Mouse (Mus musculus) T-helper 1 cell (primary cell): ENCODE data around the gene Ifitm2.
"Not testable (repeated sequence)": the region's sequence is repeated elsewhere in the genome, so short reads cannot be mapped to it uniquely, and the experiment has no call there.

ENCODE experiments used
- in situ Hi-C: fragments of 300-600 bp; cut with MboI, MseI; formaldehyde crosslinking; loops from one replicate; pipeline ENCODE4 v1.15.1; 2025; ENCODE audit warnings: high pct_unique_total_duplicates

Gene Ifitm2

DNA sequence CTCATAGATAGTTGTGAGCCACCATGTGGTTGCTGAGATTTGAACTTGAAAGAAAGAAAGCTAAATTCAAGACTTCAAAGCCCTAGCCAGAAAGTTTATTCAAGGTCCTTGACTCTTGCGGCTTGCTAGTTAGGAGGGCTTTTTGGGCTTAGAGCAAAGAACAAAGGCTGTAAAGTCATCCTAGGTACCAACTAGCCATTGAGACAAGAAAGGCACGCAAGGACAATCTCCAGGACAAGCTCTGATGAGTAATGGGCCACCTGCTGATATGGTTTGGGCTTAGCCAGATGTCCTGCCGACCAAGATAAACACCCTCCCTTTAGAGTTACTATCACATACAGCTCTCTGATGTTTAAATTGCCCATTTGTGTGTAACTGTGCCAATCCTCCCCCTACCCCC lies 12.9 kb upstream of the Ifitm2 start:
- in situ Hi-C loops = not testable (repeated sequence)

DNA sequence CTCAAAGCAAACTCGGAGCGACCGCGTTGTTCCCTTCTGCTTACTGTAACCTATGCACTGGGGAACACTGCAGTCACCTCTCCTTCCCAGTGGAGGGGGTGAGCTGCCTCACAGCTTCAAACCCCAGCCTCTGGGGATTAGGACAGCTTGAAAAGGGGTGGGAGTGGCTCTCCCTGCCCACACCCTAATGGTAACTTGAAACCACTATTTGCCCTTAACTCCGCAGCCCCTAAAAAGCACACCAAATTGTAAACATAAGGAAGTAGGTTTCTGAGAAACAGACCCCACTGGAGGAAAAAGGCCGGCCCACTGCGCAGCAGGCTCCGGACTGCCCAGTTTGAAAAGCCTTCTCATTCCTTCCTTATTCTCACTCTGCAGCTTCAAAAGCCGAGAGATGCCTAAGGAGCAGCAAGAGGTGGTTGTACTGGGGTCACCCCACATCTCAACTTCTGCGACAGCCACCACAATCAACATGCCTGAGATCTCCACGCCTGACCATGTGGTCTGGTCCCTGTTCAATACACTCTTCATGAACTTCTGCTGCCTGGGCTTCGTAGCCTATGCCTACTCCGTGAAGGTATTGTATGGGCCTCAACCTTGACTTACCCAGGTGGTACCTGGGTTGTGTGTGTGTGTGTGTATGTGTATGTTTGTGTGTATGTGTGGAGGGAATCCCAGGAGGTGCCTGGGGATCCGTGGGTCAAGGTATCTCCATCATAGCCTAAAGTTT lies 12.2 kb upstream of the Ifitm2 start:
- in situ Hi-C loops = no loop called here

DNA sequence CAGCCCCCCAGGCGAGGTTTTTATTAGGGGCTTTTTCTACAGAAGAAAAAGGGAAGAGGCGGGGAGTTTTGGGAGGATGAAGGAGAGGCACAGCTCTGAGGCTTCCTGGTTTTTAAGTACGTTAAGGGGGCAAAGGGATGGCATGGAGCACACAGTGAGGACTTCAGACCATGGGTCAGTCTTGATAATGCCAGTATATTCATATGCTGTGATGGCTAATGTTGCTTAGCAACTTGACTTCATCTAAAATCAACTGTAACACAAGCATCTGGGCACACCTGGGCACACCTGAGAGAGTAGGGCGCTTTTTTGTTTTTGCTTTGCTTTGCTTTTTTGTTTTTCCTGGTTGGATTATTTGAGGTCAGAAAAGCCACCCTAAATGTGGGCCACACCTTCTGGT lies 11.1 kb upstream of the Ifitm2 start, which contains the start of gene Ifitm1:
Gene Ifitm1 (plus strand): TSS at position 301 of the 400 bp plus-strand sequence.
- in situ Hi-C loops = no loop called here

DNA sequence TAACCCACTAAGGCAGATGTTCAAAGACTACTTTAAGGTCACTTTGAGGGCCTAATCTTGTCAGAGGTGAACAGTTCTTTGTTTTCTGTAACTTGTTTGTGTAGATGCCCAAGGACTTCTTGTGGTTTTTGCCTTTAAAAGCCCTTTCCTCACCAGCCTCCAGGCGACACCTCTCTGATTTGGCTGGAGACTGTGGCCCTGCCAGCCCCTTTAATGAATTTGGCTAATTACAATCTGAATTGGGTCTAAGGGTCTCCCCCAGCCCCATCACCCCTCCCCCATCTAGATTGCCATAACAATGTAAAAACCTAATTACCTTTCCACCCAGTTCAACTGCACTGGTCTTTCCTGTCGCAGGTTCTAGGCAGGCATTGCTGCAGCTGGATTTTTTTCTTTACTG lies 6.9 kb upstream of the Ifitm2 start:
- in situ Hi-C loops = no loop called here

DNA sequence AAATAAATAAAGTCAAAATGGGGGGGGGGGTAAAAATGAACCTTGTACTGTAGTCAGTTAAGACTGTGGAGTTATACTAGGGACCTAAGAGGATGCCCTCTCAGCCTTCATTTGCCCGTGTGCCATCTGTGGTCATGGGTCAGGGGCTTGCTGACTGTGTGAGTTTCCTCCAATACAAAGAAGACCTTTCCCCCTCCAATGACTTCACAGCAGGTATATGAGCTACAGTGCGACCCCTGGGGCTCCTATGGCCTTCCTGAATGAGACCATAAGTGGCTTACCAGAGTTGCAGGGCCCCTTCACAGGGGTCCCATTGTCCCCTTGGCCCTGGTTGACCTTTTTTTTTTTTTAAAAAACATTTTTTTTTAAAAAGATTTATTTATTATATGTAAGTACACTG lies 5.6 kb upstream of the Ifitm2 start:
- in situ Hi-C loops = no loop called here

DNA sequence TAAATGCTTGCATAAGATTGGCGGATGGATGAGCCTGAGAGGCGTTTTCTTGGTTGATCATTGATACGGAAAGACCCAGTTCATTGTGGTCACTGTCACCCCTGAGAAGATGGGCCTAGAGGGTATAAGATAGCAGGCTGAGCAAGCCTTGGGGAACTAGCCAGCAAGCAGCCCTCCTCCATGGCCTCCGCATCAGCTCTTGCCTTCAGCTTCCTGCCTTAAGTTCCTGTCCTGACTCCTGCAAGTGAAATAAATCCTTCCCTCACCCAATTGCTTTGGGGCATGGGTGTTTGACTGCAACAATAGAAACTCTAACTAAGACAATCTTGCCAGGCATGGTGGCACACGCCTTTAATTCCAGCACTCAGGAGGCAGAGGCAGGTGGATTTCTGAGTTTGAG lies 4.2 kb upstream of the Ifitm2 start:
- in situ Hi-C loops = no loop called here

DNA sequence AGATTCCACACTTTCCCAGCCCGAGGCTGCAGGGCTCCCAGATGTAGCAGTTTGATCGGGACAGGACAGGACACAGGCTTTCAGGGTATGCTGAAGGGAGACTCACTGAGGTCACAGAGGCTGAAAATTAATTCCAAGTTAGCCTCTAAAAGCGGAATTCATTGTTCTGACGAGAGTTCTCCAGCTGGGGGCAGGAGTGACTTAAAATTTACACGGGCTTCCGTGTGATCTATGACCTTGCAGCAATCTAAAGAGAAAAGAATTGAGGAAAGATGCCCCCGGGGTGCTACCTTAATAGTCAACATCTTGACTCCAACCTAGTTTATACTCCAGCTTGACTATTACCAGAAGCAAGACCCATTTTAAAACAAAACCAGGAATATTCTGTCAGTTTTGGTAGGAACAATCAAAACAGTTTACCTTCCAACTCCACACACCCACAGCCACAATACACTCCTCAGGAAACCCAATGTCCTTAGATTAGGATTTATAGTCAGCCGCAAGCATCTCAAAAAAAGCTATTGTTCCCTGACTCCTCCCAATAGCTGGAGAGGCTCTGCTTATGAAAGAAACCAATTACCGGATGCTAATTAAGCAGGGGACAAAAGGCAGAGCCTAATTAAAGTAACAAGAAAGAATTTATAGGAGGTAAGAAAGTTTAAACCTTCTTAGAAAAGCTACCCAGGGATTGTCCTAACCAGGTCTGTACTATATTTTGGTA lies 3.6 kb upstream of the Ifitm2 start:
- in situ Hi-C loops = loop anchor here (5.0 kb wide), 1 partner anchor 88 kb away; no protein-coding TSS in a partner anchor

DNA sequence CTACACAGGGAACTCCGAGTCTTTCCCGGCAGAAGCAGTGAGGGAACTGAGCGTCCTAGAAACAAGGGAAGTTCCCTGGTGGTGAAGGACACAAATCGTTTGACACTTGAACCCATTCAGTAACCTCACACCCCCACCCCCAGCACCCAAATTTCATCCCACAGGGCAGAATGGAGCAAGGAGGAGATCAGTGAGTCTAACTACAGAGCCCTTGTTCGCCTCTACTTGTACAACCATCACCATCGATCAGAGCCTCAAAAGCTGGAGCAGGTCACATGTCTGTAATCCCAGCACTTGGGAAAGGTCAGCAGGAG lies 726 bp upstream of the Ifitm2 start:
- in situ Hi-C loops = loop anchor here (5.0 kb wide), 1 partner anchor 91 kb away; no protein-coding TSS in a partner anchor

DNA sequence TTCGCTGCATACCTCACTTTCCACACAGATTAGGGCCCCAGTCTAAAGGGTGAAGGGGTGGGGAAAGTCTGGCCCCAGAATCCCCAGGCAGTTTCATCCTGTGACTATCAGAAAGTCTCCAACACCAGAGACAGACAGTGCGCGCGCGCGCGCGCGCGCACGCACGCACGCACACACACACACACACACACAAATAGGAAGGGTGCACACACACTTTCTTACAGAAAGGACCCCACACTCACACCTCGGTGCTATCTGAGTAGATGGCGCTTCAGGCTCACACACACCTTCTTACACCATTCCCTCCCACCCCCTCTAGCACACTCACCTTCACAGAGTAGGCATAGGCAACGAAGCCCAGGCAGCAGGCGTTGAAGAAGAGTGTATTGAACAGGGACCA lies 445 bp downstream of the Ifitm2 start:
- in situ Hi-C loops = loop anchor here (5.0 kb wide), 1 partner anchor 92 kb away; no protein-coding TSS in a partner anchor

DNA sequence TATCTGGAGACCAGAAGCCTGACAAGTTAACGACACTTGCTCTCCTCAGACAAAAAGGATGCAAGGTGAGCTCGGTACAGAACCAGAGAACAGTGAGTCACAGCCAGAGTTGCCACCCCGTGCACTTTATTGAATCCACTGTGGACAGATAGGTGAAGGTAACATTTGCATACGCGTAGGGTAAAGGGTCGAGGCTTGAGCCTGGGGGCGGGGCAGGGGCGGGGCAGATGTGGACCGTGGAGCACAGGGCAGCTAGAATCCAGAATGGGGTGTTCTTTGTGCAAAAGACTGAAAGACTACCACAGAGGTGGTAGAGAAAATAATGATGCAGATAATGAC lies 1.1 kb downstream of the Ifitm2 start:
- in situ Hi-C loops = loop anchor here (5.0 kb wide), 1 partner anchor 93 kb away; no protein-coding TSS in a partner anchor

DNA sequence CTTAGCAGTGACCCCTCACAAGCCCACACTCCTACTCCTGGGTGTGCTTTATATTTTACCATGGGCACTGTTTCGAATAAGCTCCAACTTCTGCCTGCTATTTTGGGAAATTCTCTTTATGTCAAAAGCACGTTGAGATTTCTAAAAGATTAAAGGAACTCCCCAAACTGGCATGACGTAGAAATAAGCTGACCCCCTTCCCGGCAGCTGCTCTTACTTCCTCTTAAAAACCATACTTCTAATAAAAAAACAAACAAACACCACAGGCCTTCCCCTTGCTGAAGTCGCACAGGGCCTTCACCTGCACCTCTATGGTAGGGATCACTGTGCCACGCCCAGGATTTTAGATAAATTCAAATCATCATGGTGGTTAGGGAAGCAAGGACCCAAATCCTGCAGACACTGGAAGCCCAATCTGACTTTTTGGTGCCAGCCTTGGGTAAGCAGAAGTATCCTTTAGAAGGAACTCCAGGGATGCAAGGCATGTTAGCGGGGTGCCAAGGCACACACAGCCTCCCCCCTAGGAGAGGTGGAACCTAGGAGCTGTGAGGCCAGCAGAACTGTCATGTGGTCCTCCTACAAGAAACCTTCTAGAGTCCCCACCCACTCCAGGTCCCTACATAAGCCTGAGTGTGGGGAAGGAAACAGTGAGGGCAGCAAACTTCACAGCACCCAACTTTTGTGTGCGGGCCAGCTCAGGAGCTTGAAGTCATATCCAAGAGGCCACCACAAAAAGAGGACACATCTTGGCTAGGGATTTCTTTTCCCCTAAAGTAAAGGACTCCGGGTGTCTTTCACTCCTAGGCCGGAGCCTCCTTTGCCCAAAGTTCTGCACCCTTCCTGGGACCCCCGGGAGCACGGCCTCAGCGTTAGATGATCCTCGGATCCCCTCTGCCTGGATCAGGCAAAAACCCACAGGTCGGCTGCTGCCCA lies 1.7 kb downstream of the Ifitm2 start:
- in situ Hi-C loops = no loop called here

DNA sequence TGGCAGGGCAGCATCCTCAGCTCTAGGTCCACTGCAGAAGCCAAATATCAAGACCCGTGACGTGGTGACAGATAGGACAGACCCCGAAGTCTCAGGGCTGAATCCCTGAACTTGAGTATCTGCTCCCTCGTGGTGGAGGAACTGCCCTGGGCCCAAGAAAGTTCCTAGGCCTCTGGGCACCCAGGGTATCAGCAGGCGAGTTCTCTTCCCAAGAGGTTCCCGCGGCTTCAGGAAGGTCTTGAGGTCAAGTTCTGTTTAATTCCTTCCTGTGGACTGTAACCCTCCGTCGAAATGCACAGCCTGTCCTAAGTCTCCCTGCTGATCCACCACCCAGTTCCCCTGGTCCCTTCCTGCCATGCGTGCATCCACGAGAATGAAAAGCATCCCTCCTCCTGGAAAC lies 2.7 kb downstream of the Ifitm2 start:
- in situ Hi-C loops = no loop called here

DNA sequence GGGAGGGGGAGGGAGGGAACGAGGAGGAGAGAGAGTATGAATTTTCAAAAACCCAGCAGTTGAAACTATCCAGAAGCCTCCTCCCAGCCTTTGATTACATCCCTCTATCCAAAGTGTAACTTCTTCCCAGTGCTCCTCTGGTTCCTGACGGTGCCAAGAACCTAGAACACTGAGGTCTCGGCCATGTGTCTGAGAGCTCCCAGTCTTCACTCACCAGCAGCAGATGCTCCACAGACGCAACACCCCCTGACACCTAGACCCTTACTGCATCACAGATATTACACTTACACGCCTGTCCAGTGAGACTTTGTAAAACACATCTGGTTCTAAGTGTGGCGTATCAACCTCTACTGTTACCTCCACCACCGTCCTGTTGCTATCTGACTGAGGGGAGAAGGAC lies 3.3 kb downstream of the Ifitm2 start:
- in situ Hi-C loops = no loop called here

DNA sequence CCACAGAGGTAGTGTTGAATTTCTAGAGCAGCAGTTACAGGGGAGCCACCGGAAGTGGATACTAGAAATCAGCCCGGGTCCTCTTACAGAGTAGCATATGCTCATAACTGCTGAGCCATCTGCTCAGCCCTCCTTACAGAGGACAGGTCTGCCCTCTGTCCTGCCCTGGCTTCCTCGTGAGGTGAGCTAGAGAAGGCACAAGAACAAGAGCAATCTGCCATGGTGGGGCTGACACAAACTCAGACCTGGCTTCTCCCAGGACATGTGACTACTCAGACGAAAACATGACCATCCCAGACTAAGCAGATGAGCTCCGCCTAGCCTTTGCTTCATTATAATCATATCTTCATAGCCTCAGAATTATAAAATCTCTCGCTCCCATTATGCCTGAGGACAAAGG lies 4.0 kb downstream of the Ifitm2 start:
- in situ Hi-C loops = no loop called here

DNA sequence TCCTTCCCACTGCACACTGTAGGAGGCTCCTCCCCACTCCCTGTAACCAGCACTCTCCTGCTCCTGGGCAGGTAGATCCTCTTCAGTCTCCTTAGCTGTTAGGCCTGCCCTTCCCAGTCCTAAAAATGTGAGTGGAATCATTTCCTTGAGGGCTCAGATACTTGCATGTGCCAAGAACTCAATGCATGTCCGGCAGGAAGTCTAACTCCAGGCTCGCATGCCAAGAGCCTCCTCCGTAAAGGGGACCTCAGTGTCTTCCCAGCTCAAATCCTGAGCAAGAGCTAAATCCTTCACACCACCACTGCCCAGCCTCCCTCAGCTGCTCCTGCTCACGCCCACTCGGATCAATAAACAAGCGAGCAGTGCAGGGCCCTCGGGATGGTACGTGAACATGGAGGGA lies 4.7 kb downstream of the Ifitm2 start:
- in situ Hi-C loops = no loop called here

DNA sequence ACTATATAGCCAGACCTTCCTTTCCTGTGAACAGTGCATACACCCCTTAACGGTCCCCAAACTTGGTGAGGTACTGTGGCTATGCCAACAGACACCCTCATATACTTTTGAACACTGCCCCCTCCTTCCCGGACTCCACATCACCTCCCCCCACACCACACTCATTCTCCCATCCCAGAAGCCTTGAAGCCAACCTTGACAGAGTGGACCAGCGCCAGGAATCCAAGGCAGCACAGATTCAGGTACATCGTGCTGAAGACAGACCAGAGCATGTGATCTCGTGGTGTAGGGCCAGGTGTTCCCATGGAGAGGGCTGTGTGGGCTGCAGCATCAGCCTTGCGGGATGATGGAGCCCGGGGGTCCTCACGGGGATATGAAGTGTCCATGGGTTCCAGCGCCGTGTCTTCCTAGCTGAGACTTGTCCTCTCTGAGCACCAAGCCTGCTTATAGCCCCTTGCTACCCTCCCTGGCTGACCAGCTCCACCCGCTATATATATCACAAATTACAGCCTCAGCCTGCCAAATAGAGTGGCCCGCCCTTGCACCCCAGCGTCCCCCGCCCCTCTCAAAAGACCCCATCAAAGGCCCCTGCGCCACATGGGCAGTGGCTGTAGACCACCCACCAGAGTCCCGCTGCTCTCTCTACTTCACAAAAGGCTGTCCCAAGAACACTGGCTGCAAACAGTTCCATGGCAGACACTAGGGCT lies 5.8 kb downstream of the Ifitm2 start, which contains the start of gene Ifitm5:
Gene Ifitm5 (minus strand): TSS at position 468 of the 707 bp plus-strand sequence.
- in situ Hi-C loops = no loop called here

DNA sequence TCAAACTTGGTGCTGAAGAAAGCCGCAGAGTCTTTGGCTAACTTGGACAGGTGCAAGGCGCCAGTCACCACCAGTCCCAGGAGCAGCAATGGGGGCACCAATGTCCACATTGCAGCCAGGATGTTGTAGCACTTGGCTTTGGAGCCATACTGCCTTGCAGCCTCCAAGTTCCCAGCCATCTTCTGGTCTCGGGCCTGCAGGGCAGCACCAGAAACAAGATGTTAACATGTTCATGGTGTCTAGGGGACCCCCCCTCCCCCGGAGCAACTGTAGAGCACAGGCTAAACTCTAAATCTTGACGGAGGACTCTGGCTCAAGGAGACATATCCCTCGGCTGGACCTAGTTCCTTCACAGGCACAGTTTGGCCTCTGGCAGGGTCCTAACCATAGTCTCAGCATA lies 6.5 kb downstream of the Ifitm2 start:
- in situ Hi-C loops = no loop called here

DNA sequence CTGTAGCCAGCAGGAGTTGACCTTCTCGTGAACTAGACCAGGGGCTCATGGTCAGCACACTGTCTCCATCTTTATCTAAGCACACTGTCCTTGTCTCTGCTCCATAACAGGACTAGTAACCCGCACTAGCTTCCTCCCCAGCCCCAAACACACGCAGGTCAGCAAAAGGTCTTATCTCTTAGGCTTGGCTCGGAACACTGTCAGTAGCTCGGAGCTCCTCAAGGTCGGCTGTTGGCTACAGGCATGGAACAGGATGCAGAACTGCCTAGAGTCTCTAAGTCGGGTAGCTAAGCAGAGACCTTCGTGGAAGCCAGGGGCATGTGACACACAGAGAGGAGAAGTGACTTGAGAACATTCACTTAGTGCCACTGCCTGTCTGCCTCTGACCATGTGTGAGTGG lies 7.6 kb downstream of the Ifitm2 start:
- in situ Hi-C loops = no loop called here

DNA sequence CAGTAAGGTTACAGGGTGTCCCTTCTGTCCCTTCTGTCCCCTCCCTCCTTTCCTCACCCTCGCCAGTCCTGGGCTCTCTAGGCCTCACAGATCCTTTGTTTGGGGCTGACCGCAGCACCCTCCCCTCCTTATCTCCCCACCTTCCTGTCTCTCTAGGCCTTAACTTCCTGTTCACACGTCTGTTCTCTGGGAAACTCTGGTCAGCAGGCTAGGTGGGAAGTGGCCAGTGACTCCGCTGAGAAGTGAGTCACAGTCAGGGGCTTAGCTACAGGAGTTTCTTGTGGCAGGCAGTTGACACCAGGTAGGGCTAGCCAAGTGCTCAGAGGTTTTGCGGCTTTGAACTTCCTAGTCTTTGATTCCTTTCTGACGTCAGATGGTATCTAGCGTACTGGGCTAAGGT lies 8.8 kb downstream of the Ifitm2 start:
- in situ Hi-C loops = no loop called here

DNA sequence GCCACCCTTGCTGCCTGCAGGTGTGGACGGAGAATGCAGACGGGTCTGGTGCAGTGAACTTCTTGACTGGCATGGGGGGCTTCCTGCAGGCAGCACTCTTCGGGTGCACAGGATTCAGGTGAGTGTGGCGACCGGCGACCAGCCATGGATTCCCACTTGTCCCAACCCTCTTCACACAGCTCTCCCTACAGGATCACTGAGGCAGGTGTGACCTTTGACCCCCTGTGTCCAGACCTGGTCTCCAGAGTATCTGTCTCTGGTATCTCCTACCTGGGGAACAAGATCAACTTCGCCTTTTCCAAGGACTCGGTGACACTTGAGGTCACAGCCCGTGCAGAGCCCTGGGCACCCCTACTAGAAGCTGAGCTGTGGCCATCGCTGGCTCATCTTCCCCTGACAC lies 9.5 kb downstream of the Ifitm2 start:
- in situ Hi-C loops = no loop called here

DNA sequence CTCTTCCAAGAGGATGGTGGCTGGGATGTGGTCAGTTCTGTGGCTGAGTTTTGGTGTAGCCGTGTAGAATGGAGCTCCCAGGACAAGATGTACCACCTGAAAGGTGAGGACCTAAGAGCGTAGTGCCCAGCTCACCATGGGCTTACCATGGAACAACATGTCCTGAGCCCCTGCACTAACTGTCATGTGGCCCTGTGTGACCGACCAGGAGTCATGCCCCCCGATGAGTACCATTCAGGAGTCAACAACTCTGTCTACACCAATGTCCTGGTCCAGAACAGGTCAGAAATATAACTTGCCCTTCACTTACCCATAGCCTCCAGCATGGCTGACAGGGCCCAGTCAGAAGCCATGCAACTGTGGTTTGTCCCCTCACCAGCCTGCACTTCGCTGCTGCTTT lies 10.5 kb downstream of the Ifitm2 start:
- in situ Hi-C loops = no loop called here

DNA sequence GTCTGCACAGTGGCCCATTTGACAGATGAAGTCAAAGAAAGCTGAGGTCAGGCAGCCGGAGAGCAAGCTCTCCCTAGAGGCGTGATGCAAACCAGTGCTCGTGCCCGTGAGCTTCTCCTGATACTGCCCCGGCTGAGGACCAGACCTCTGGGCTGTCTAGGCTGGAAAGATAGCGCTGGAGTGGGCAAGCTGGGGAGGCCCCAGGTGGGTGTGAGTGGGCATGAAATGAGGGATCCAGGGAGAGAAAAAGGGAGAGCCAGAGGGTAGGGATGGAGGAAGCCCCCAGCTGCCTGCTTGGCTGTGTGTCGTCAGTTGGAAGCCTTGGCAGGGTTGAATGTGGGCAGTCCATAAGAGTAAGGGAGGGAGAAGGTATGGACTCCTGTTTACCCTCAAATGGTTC lies 11.6 kb downstream of the Ifitm2 start:
- in situ Hi-C loops = no loop called here
